Comparison of ENCODE assay signal across 9 mouse cellular contexts in the genomic region with DNA sequence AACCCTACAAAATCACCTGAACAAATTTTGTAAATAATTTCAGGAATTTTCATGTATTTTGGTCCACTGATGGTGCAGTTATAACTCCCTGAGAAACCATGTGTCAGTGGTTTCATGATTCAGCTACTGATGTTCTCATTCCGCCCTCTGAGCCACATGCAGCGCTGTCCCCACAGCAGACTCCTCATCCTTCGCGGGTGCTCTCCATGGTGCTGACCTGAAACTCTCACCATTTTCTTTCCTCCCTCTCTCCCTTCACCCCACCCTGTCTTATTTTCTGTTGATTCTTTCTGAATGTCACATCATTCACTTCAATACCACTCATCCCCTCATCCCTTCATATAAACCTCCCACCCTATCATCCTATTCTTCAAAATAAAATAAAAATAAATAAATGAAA.
DNase-seq lines count a peak whose midpoint lies in the region; ATAC-seq and TF ChIP-seq lines count a peak whose summit lies in the region.
"Had no signal": no experiment of that assay in that cellular context is flagged by ENCODE, and none has a peak within 500 bp of the region (broad histone marks: within the 10 kb centered on the region; RNA-seq: fewer than 3 reads in every experiment).

No protein-coding gene starts in this region.

- H3K4me3 ChIP-seq in kidney, embryonic 14.5 days (ENCODE audit: low read length) = no peak overlapping the region
- H3K4me3 ChIP-seq in thymus, adult 2 months (ENCODE audit: control insufficient read depth, insufficient read depth, low read length) = no peak overlapping the region
- H3K4me3 ChIP-seq: liver, embryonic 15.5 days had no signal

- no peak overlapping the region for H3K4me2 ChIP-seq in kidney, embryonic 14.5 days (replicated peaks; ENCODE audit: low read depth, low read length)
- H3K4me2 ChIP-seq: liver, embryonic 15.5 days had no signal

- no peaks in the 10 kb centered on the region for H3K9me3 ChIP-seq in kidney, embryonic 14.5 days (ENCODE audit: control insufficient read depth, low read length)
- H3K9me3 ChIP-seq: liver, embryonic 15.5 days had no signal

- no peaks in the 10 kb centered on the region for H3K27me3 ChIP-seq in kidney, embryonic 14.5 days (ENCODE audit: control insufficient read depth, insufficient read depth, low read length)
- no peaks in the 10 kb centered on the region for H3K27me3 ChIP-seq in thymus, adult 2 months (ENCODE audit: control insufficient read depth, insufficient read depth, low read length)
- H3K27me3 ChIP-seq: liver, embryonic 15.5 days had no signal

- H3K36me3 ChIP-seq in kidney, embryonic 14.5 days (ENCODE audit: control insufficient read depth, insufficient read depth, low read length) = no peaks in the 10 kb centered on the region
- H3K36me3 ChIP-seq in thymus, adult 2 months (ENCODE audit: control insufficient read depth, insufficient read depth, low read length) = no peaks in the 10 kb centered on the region
- H3K36me3 ChIP-seq: liver, embryonic 15.5 days had no signal

- ATAC-seq in kidney, embryonic 14.5 days (ENCODE audit: low FRiP score, low TSS enrichment) = peak; percentile 71; the same call in 1 of the 2 replicates

- H3K9ac ChIP-seq in kidney, embryonic 14.5 days (ENCODE audit: low read depth, low read length) = no peak overlapping the region
- H3K9ac ChIP-seq: liver, embryonic 15.5 days had no signal

- TF ChIP-seq POLR2A in thymus, adult 2 months (IDR thresholded peaks at IDR 0.05; ENCODE audit: control insufficient read depth, extremely low read depth, insufficient read depth, low read length, poor library complexity) = no peak

- peak; percentile 36 for DNase-seq in adrenal gland, postnatal 10 days
- no peak for DNase-seq in adrenal gland, postnatal 25 days
- DNase-seq in thymus, postnatal 0 days (ENCODE audit: low spot score) = peak; percentile 11
- DNase-seq in thymus, adult 18-20 months = no peak
- peak; percentile 58 for DNase-seq in testis, postnatal 10 days (ENCODE audit: low spot score)
- DNase-seq in thymus, adult 2 months = no peak
- no peak for DNase-seq in urinary bladder, adult 2 months (ENCODE audit: low spot score)

- TF ChIP-seq CTCF in thymus, adult 2 months (IDR thresholded peaks at IDR 0.05; ENCODE audit: borderline replicate concordance, control insufficient read depth, extremely low read depth, insufficient read depth, low read length, poor library complexity) = no peak

- WGBS in kidney, embryonic 14.5 days = 7% methylated on average over 4 of the region's 4 CpGs
- WGBS in thymus, adult 2 months = 15% methylated on average over 4 of the region's 4 CpGs

- no peaks in the 10 kb centered on the region for H3K4me1 ChIP-seq in kidney, embryonic 14.5 days (ENCODE audit: control insufficient read depth, insufficient read depth, low read length)
- no peaks in the 10 kb centered on the region for H3K4me1 ChIP-seq in thymus, adult 2 months (replicated peaks; ENCODE audit: control insufficient read depth, insufficient read depth, low read length)
- H3K4me1 ChIP-seq: liver, embryonic 15.5 days had no signal

- H3K27ac ChIP-seq in kidney, embryonic 14.5 days (ENCODE audit: low read depth, low read length) = no peak overlapping the region
- H3K27ac ChIP-seq in thymus, adult 2 months (ENCODE audit: control insufficient read depth, insufficient read depth, low read length) = no peak overlapping the region
- H3K27ac ChIP-seq: liver, embryonic 15.5 days had no signal

Comparison
In these comparisons a context has a peak if more than half of its experiments do, and no peak if none do; other contexts are left out.
1. DNase-seq: peak in adrenal gland, postnatal 10 days (single experiment), thymus, postnatal 0 days (single experiment) and testis, postnatal 10 days (single experiment); none in adrenal gland, postnatal 25 days (single experiment), thymus, adult 18-20 months (0 of 2), thymus, adult 2 months (single experiment) and urinary bladder, adult 2 months (single experiment).